Mouse (Mus musculus): Measurements from ENCODE around the gene Sirpa. TPM values are rescaled to one million over a fixed set of nuclear protein-coding genes. Genes with fewer than 3 reads are reported as not detected.

The Sirpa gene
- polyA plus RNA-seq, 1 experiment from 2014 or later = 23.9 TPM

DNA sequence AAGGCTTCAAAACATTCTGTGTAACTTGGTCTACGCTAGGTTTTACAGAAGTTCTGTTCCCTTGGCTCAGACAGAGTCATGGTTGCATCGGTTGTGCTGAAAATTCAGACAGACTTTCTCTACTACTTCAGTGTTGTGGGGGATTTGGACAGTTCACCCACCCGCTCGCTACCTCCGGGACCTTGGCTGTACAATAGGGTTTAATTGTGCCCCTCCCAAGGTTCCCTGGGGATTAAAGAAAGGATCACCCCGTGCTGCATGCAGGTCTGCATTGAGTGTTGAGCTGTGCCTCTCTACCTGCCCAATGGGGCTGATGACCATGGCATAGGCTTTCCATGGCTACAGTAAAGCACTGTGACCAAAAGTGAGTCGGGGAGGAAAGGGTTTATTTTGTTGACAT lies 39.7 kb downstream of the Sirpa start:
- Histone ChIP-seq H3K27ac (ENCODE audit: low read length) (no peak overlapping the region), H3K4me2 (ENCODE audit: low read depth, low read length) (no peak overlapping the region), H3K9me3 (replicated peaks; ENCODE audit: control insufficient read depth, low read length) (no peaks in the 10 kb centered on the region), H3K27me3 (ENCODE audit: control insufficient read depth, insufficient read depth, low read length) (no peaks in the 10 kb centered on the region), H3K4me1 (ENCODE audit: control insufficient read depth, insufficient read depth, low read length) (peaks cover 10% of the 10 kb centered on the region), H3K36me3 (ENCODE audit: control insufficient read depth, insufficient read depth, low read length) (no peaks in the 10 kb centered on the region), H3K9ac (ENCODE audit: low read length) (no peak overlapping the region), H3K4me3 (replicated peaks; ENCODE audit: low read length) (no peak overlapping the region)
- WGBS = 90% methylated on average over 7 of the region's 7 CpGs
- no peak for ATAC-seq (ENCODE audit: insufficient read depth, low FRiP score)

GRCm38 (mm10) chr2:129633077-129633732 lies 40.6 kb downstream of the Sirpa start:
- ATAC-seq (ENCODE audit: insufficient read depth, low FRiP score) = peak; percentile 84; the same call in 1 of the 2 replicates
- H3K36me3 ChIP-seq (ENCODE audit: control insufficient read depth, insufficient read depth, low read length) = no peaks in the 10 kb centered on the region

GRCm38 (mm10) chr2:129633982-129634381 lies 41.3 kb downstream of the Sirpa start:
- Histone ChIP-seq H3K36me3 (ENCODE audit: control insufficient read depth, insufficient read depth, low read length) (no peaks in the 10 kb centered on the region), H3K27me3 (ENCODE audit: control insufficient read depth, insufficient read depth, low read length) (no peaks in the 10 kb centered on the region), H3K27ac (ENCODE audit: low read length) (peak overlapping the region; percentile 24; the same call in 1 of the 2 replicates), H3K4me1 (ENCODE audit: control insufficient read depth, insufficient read depth, low read length) (peaks cover 10% of the 10 kb centered on the region), H3K9ac (ENCODE audit: low read length) (no peak overlapping the region), H3K9me3 (replicated peaks; ENCODE audit: control insufficient read depth, low read length) (no peaks in the 10 kb centered on the region), H3K4me3 (replicated peaks; ENCODE audit: low read length) (no peak overlapping the region), H3K4me2 (ENCODE audit: low read depth, low read length) (no peak overlapping the region)
- ATAC-seq (ENCODE audit: insufficient read depth, low FRiP score) = no peak
- WGBS = 51% methylated on average over 3 of the region's 3 CpGs

More at GRCm38 (mm10) chr2:129633077-129633732, 40.6 kb downstream of the Sirpa start:
- Histone ChIP-seq H3K27me3 (ENCODE audit: control insufficient read depth, insufficient read depth, low read length) (no peaks in the 10 kb centered on the region), H3K4me3 (replicated peaks; ENCODE audit: low read length) (no peak overlapping the region), H3K27ac (ENCODE audit: low read length) (peak overlapping the region; percentile 58), H3K9ac (ENCODE audit: low read length) (no peak overlapping the region), H3K4me1 (ENCODE audit: control insufficient read depth, insufficient read depth, low read length) (peaks cover 10% of the 10 kb centered on the region), H3K4me2 (ENCODE audit: low read depth, low read length) (no peak overlapping the region), H3K9me3 (replicated peaks; ENCODE audit: control insufficient read depth, low read length) (no peaks in the 10 kb centered on the region)
- WGBS = 43% methylated on average over 9 of the region's 9 CpGs

DNA sequence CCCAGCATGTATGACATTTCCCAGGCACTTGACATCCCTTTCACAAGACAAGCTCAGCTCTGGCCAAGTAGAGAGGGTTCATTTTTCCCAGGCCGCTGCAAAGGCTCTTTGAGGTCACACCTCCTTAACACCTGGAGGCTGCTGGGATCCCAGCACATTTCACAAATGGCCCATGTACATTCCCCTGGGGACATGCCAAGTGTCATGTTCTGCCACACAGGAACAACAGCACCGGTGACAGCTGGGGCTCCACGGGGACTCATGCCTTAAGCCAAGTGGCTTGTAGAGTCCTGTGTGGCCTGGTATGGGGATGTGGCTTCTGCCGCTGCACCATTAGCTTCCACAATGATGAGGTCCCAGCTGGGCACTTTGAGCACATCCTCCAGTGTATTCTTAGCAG lies 60.0 kb downstream of the Sirpa start:
- no peak for ATAC-seq (ENCODE audit: insufficient read depth, low FRiP score)
- H3K4me3 ChIP-seq (replicated peaks; ENCODE audit: low read length) = no peak overlapping the region
- H3K4me1 ChIP-seq (ENCODE audit: control insufficient read depth, insufficient read depth, low read length) = no peaks in the 10 kb centered on the region
- 60% methylated on average over 4 of the region's 4 CpGs for WGBS
- H3K4me2 ChIP-seq (ENCODE audit: low read depth, low read length) = no peak overlapping the region
- no peak overlapping the region for H3K9ac ChIP-seq (ENCODE audit: low read length)
- H3K9me3 ChIP-seq (replicated peaks; ENCODE audit: control insufficient read depth, low read length) = no peaks in the 10 kb centered on the region
- H3K27ac ChIP-seq (ENCODE audit: low read length) = no peak overlapping the region
- H3K27me3 ChIP-seq (ENCODE audit: control insufficient read depth, insufficient read depth, low read length) = no peaks in the 10 kb centered on the region
- H3K36me3 ChIP-seq (ENCODE audit: control insufficient read depth, insufficient read depth, low read length) = no peaks in the 10 kb centered on the region

- 81% methylated on average over 2 of the region's 2 CpGs for WGBS
- Histone ChIP-seq H3K27ac (ENCODE audit: low read length) (no peak overlapping the region), H3K27me3 (ENCODE audit: control insufficient read depth, insufficient read depth, low read length) (no peaks in the 10 kb centered on the region), H3K9ac (ENCODE audit: low read length) (no peak overlapping the region), H3K4me2 (ENCODE audit: low read depth, low read length) (no peak overlapping the region), H3K4me1 (ENCODE audit: control insufficient read depth, insufficient read depth, low read length) (no peaks in the 10 kb centered on the region), H3K36me3 (ENCODE audit: control insufficient read depth, insufficient read depth, low read length) (no peaks in the 10 kb centered on the region), H3K9me3 (replicated peaks; ENCODE audit: control insufficient read depth, low read length) (no peaks in the 10 kb centered on the region), H3K4me3 (replicated peaks; ENCODE audit: low read length) (no peak overlapping the region)
- ATAC-seq (ENCODE audit: insufficient read depth, low FRiP score) = no peak
Observed at GRCm38 (mm10) chr2:129653632-129654031, 61.0 kb downstream of the Sirpa start.

DNA sequence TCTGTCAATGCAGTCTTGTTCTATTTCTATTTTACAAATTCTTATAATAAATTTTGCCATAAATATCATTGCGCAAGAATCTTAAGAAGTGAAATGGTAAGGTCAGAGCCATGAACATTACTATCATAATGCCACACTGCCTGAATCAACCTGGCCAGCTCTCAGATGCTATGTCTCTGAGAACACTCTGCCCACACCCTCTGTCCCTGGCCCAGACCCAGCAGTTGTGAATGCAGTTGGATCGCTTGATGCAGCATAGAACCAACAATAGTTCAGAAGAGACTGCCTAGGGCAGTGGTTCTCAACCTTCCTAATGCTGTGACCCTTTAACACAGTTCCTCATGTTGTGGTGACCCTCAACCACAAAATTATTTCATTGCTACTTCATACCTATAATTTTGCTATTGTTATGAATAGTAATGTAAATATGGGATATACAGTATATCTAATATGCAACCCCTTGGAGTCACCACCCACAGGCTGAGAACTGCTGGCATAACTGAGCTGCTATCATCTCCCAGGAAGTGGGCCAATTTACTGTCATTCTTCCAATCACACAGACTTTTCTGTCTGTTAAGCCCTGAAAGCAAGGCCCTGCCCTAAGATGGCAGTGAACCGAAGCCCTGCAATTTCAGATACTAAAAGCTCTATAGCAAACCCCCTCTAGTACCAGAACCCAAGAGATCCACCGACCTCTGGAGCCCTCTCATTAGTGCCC lies 61.8 kb downstream of the Sirpa start:
- no peak overlapping the region for H3K9ac ChIP-seq (ENCODE audit: low read length)
- no peak overlapping the region for H3K4me2 ChIP-seq (ENCODE audit: low read depth, low read length)
- no peaks in the 10 kb centered on the region for H3K36me3 ChIP-seq (ENCODE audit: control insufficient read depth, insufficient read depth, low read length)
- H3K27me3 ChIP-seq (ENCODE audit: control insufficient read depth, insufficient read depth, low read length) = no peaks in the 10 kb centered on the region
- no peak overlapping the region for H3K27ac ChIP-seq (ENCODE audit: low read length)
- no peaks in the 10 kb centered on the region for H3K4me1 ChIP-seq (ENCODE audit: control insufficient read depth, insufficient read depth, low read length)
- WGBS = 91% methylated on average over 4 of the region's 4 CpGs
- no peaks in the 10 kb centered on the region for H3K9me3 ChIP-seq (replicated peaks; ENCODE audit: control insufficient read depth, low read length)
- ATAC-seq (ENCODE audit: insufficient read depth, low FRiP score) = no peak
- no peak overlapping the region for H3K4me3 ChIP-seq (replicated peaks; ENCODE audit: low read length)

DNA sequence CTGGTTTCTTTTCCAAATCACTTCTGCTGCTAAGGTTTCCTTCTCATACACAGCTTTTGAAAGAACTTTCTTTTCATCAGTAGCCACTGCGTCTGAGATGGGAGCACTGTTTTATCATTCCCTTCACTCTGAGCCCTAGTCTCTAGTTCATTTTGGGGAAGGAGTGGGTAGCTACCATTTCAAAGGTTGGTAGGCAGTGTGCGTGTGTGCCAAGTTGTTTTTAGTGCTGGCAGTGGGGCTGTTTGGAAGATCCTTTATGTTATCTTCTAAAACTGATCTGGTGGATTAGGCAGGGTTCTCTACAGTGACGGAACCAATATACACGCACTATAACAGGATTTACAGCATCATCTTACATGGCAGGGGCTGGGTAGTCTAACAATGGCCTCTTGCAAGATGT lies 62.4 kb downstream of the Sirpa start:
- no peak for ATAC-seq (ENCODE audit: insufficient read depth, low FRiP score)
- Histone ChIP-seq H3K4me1 (ENCODE audit: control insufficient read depth, insufficient read depth, low read length) (no peaks in the 10 kb centered on the region), H3K4me2 (ENCODE audit: low read depth, low read length) (no peak overlapping the region), H3K27me3 (ENCODE audit: control insufficient read depth, insufficient read depth, low read length) (no peaks in the 10 kb centered on the region), H3K9me3 (replicated peaks; ENCODE audit: control insufficient read depth, low read length) (no peaks in the 10 kb centered on the region), H3K27ac (ENCODE audit: low read length) (no peak overlapping the region), H3K9ac (ENCODE audit: low read length) (no peak overlapping the region), H3K4me3 (replicated peaks; ENCODE audit: low read length) (no peak overlapping the region), H3K36me3 (ENCODE audit: control insufficient read depth, insufficient read depth, low read length) (no peaks in the 10 kb centered on the region)
- WGBS = 91% methylated on average over 4 of the region's 4 CpGs

DNA sequence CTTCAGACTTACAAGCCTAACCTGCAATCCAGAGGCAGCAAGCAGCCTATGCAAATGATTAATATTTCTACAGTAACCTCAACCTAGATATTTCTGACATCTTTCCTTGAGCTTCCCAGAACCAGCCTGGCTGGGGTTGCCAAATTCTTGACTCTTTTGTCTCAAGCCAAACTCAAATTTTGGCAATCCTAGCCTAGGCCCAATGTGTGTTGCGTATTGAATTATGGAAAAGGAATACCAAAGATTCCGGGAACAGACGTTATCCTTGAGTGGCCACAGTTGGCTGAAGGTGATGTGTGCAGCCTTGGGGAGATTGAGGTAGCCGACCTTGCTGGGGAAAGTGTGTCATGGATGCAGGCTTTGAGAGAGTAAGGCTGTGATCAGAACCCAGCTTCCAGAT lies 66.2 kb downstream of the Sirpa start:
- Histone ChIP-seq H3K9me3 (replicated peaks; ENCODE audit: control insufficient read depth, low read length) (no peaks in the 10 kb centered on the region), H3K27ac (ENCODE audit: low read length) (no peak overlapping the region), H3K36me3 (ENCODE audit: control insufficient read depth, insufficient read depth, low read length) (no peaks in the 10 kb centered on the region), H3K9ac (ENCODE audit: low read length) (no peak overlapping the region), H3K4me3 (replicated peaks; ENCODE audit: low read length) (no peak overlapping the region), H3K4me1 (ENCODE audit: control insufficient read depth, insufficient read depth, low read length) (no peaks in the 10 kb centered on the region), H3K4me2 (ENCODE audit: low read depth, low read length) (no peak overlapping the region), H3K27me3 (ENCODE audit: control insufficient read depth, insufficient read depth, low read length) (no peaks in the 10 kb centered on the region)
- 86% methylated on average over 4 of the region's 4 CpGs for WGBS
- ATAC-seq (ENCODE audit: insufficient read depth, low FRiP score) = no peak

GRCm38 (mm10) chr2:129660020-129660419 lies 67.4 kb downstream of the Sirpa start:
- H3K36me3 ChIP-seq (ENCODE audit: control insufficient read depth, insufficient read depth, low read length) = no peaks in the 10 kb centered on the region
- 57% methylated on average over 6 of the region's 6 CpGs for WGBS
- H3K27ac ChIP-seq (ENCODE audit: low read length) = no peak overlapping the region
- no peaks in the 10 kb centered on the region for H3K4me1 ChIP-seq (ENCODE audit: control insufficient read depth, insufficient read depth, low read length)
- no peaks in the 10 kb centered on the region for H3K27me3 ChIP-seq (ENCODE audit: control insufficient read depth, insufficient read depth, low read length)
- no peak for ATAC-seq (ENCODE audit: insufficient read depth, low FRiP score)
- no peak overlapping the region for H3K4me3 ChIP-seq (replicated peaks; ENCODE audit: low read length)
- no peak overlapping the region for H3K4me2 ChIP-seq (ENCODE audit: low read depth, low read length)
- no peak overlapping the region for H3K9ac ChIP-seq (ENCODE audit: low read length)
- no peaks in the 10 kb centered on the region for H3K9me3 ChIP-seq (replicated peaks; ENCODE audit: control insufficient read depth, low read length)

Data from stomach, embryonic 16.5 days (tissue).